Mouse (Mus musculus) frontal cortex, postnatal 14 days (tissue): ENCODE results near the gene Hectd2.

ENCODE experiments used
- DNase-seq, 2 experiments: peaks; one replicate each; pipeline ENCODE4 v3.0.0; 2022; ENCODE audit warnings: low spot score in 2 of 2

The Hectd2 gene

GRCm38 (mm10) chr19:36646132-36646828 lies 91.8 kb downstream of the Hectd2 start:
- DNase-seq = no peak

- DNase-seq = no peak
These were observed 98.2 kb downstream of the Hectd2 start for GRCm38 (mm10) chr19:36652686-36653085.

GRCm38 (mm10) chr19:36662734-36663133 lies 108.3 kb downstream of the Hectd2 start:
- no peak for DNase-seq

GRCm38 (mm10) chr19:36663918-36664317 lies 109.5 kb downstream of the Hectd2 start:
- no peak for DNase-seq

GRCm38 (mm10) chr19:36664417-36664816 lies 110.0 kb downstream of the Hectd2 start:
- DNase-seq = no peak

- no peak for DNase-seq
These were observed 110.8 kb downstream of the Hectd2 start for GRCm38 (mm10) chr19:36665206-36665605.

GRCm38 (mm10) chr19:36665641-36666040 lies 111.2 kb downstream of the Hectd2 start:
- no peak for DNase-seq

GRCm38 (mm10) chr19:36666471-36666870 lies 112.0 kb downstream of the Hectd2 start:
- no peak for DNase-seq

- no peak for DNase-seq
These were observed 112.9 kb downstream of the Hectd2 start for GRCm38 (mm10) chr19:36667368-36667767.

- DNase-seq = no peak
These were observed 113.7 kb downstream of the Hectd2 start for GRCm38 (mm10) chr19:36668098-36668497.

- no peak for DNase-seq
These were observed 114.6 kb downstream of the Hectd2 start for GRCm38 (mm10) chr19:36668881-36669639.

- no peak for DNase-seq
These were observed 115.4 kb downstream of the Hectd2 start for GRCm38 (mm10) chr19:36669720-36670451.
